Mouse (Mus musculus): ENCODE measurements around the gene Mylk3. TPM values are rescaled to one million over a fixed set of nuclear protein-coding genes. Genes with fewer than 3 reads are reported as not detected.
A peak's percentile ranks its signal among the peaks of the same experiment; 100 is the strongest.

Mylk3 gene
- 4.2 TPM in 1 of 2 replicates, not detected in the other for polyA plus RNA-seq (2012; ENCODE audit: insufficient read depth, low replicate concordance)

DNA sequence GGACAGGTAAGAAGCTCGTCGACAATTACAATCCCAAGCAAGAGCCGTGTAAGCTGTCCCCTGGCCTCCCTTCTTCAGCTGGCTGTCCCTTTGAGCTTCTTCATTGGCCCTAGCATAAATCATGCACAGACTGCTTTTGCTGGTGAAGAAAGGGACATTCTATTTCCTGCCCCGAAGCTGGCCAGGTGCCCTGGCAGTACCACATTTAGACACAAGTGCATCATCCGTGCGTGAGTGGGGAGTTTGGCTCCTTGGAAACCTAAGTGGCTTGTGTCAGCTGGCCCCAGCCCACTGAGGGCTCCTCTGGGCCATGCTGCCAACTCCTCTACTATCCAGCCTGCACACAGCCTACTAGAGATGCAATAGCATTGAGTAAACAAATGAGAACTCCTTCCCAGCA is at the start of gene Mylk3:
Gene Mylk3 (minus strand): TSS at position 141 of the 400 bp plus-strand sequence.
- H3K4me3 ChIP-seq (replicated peaks): no peak within 1 kb of the TSS
- H3K27me3 ChIP-seq (replicated peaks): no peaks in the 10 kb centered on the region
- no peak for TF ChIP-seq FLI1 (IDR thresholded peaks at IDR 0.05; ENCODE audit: low read length)
- no peak for TF ChIP-seq GATA1 (IDR thresholded peaks at IDR 0.05; ENCODE audit: borderline replicate concordance, low read length)
- H3K9me3 ChIP-seq: no peaks in the 10 kb centered on the region
- peaks cover 5% of the 10 kb centered on the region for H3K36me3 ChIP-seq (replicated peaks; ENCODE audit: low read length)
- H3K4me1 ChIP-seq: peaks cover 29% of the 10 kb centered on the region

DNA sequence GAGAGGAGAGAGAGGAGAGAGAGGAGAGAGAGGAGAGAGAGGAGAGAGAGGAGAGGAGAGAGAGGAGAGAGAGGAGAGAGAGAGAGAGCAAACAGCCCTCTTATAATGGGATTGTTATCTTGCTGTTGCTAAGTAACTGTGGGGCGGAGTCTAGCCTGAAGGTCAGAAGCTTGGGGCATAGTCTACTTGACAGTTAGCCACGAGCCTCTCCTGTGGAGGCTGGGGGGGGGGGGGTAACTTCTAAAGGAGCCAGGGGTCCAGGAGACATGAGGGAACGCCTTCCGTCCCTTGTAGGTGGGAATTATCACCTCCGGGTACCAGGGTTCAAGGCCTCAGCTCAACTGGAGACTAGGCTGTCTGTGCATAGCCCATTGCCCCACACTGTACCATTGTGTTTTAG is 49.6 kb upstream of the Mylk3 start:
- peaks cover 8% of the 10 kb centered on the region; the same call in 1 of the 2 replicates for H3K9me3 ChIP-seq
- H3K27me3 ChIP-seq (replicated peaks): no peaks in the 10 kb centered on the region
- H3K4me1 ChIP-seq: peaks cover 24% of the 10 kb centered on the region
- no peak for TF ChIP-seq FLI1 (IDR thresholded peaks at IDR 0.05; ENCODE audit: low read length)
- TF ChIP-seq GATA1 (IDR thresholded peaks at IDR 0.05; ENCODE audit: borderline replicate concordance, low read length): no peak
- H3K36me3 ChIP-seq (replicated peaks; ENCODE audit: low read length): no peaks in the 10 kb centered on the region
- H3K4me3 ChIP-seq (replicated peaks): no peak overlapping the region

DNA sequence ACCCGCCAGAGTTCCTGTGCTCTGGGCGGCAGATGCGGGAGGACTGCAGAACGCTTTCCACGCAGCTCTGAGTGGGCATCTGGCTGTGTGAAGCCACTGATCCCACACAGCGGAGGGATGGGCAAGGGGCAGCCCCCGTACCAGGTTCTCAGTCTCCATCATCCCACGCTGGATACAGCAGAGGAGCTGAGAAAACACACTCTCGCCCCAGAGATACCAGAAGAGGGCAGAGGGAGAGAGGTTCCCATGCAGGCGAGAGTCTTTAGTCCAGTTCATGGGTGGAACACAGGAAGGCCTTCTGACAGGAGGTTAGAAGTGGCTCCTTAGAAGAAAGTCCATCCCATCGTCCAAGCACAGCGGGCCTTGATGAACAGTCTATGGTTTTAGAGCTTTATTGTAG is 48.7 kb upstream of the Mylk3 start:
- Histone ChIP-seq H3K36me3 (replicated peaks; ENCODE audit: low read length) (no peaks in the 10 kb centered on the region), H3K27me3 (replicated peaks) (no peaks in the 10 kb centered on the region), H3K4me1 (peaks cover 28% of the 10 kb centered on the region), H3K9me3 (peaks cover 3% of the 10 kb centered on the region; the same call in 1 of the 2 replicates), H3K4me3 (replicated peaks) (no peak overlapping the region)
- TF ChIP-seq GATA1 (IDR thresholded peaks at IDR 0.05; ENCODE audit: borderline replicate concordance, low read length): no peak
- TF ChIP-seq FLI1 (IDR thresholded peaks at IDR 0.05; ENCODE audit: low read length): no peak

DNA sequence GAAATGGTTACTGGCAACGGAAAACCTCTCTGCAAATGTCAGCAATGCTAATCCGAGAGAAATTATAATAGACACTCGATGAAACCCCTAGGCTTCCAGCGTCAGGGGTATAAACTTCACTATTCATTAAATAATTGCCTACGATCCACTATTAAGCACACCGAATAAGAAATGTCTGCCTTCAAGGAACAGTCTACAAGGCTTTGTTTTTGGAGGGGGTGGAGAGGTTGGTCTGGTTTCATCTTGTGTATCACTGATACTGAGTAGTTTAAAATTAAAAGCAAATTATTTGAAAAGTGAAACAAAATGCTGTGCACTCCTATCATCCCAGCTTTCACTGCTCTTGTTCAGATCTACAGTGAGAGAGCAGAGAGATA is 46.9 kb upstream of the Mylk3 start:
- peak overlapping the region; percentile 96 for H3K4me3 ChIP-seq (replicated peaks)
- TF ChIP-seq GATA1 (IDR thresholded peaks at IDR 0.05; ENCODE audit: borderline replicate concordance, low read length): no peak
- no peak for TF ChIP-seq FLI1 (IDR thresholded peaks at IDR 0.05; ENCODE audit: low read length)
- peaks cover 38% of the 10 kb centered on the region for H3K4me1 ChIP-seq
- H3K27me3 ChIP-seq (replicated peaks): no peaks in the 10 kb centered on the region
- H3K9me3 ChIP-seq: peaks cover 3% of the 10 kb centered on the region; the same call in 1 of the 2 replicates
- no peaks in the 10 kb centered on the region for H3K36me3 ChIP-seq (replicated peaks; ENCODE audit: low read length)

DNA sequence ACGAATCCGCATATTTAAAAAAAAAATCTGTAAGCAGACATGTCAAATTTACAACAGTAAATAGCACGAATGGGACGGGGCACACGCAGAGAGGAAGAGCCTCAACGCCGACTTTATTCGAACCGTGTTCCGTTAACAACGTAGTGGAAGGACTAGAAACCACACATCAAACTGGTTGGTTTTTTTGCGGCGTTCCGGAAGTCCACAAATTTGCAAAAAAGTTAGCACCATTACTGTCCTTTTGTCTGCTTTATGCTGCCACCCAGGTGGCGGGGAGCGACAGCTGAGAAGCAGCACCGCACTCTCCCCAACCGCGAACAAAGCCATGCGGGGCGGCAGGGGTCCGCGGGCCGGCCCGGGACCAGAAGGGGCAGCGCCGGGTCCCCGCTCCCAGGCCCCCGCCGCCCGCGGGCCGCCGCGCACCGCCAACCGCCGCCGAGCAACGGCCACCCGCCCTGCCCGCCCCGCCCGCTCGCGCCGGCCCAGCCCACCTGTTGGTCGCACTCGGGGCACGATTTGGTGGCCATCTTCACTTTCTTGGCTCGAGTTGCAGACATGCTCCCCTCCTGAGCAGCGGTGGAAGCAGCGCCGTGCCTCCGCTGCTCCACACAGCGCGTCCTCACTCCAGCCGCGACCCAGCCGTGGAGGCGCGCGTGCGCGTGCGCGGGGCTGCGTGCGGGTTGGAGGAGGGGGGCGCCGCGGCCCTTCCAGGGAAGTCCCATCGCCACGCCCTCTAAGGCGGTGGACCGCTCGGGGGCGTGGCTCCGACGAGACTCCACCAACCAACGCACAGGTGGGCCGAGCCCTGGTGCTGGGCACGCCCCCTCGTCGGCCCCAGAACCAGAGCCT is 46.2 kb upstream of the Mylk3 start, which contains the start of gene 4921524J17Rik:
Gene 4921524J17Rik (minus strand): TSS at position 666 of the 849 bp plus-strand sequence.
- Histone ChIP-seq H3K9me3 (peaks cover 3% of the 10 kb centered on the region; the same call in 1 of the 2 replicates), H3K4me1 (peaks cover 44% of the 10 kb centered on the region), H3K4me3 (replicated peaks) (peak within 1 kb of the TSS; percentile 96), H3K36me3 (replicated peaks; ENCODE audit: low read length) (no peaks in the 10 kb centered on the region), H3K27me3 (replicated peaks) (no peaks in the 10 kb centered on the region)
- no peak for TF ChIP-seq FLI1 (IDR thresholded peaks at IDR 0.05; ENCODE audit: low read length)
- no peak for TF ChIP-seq GATA1 (IDR thresholded peaks at IDR 0.05; ENCODE audit: borderline replicate concordance, low read length)

DNA sequence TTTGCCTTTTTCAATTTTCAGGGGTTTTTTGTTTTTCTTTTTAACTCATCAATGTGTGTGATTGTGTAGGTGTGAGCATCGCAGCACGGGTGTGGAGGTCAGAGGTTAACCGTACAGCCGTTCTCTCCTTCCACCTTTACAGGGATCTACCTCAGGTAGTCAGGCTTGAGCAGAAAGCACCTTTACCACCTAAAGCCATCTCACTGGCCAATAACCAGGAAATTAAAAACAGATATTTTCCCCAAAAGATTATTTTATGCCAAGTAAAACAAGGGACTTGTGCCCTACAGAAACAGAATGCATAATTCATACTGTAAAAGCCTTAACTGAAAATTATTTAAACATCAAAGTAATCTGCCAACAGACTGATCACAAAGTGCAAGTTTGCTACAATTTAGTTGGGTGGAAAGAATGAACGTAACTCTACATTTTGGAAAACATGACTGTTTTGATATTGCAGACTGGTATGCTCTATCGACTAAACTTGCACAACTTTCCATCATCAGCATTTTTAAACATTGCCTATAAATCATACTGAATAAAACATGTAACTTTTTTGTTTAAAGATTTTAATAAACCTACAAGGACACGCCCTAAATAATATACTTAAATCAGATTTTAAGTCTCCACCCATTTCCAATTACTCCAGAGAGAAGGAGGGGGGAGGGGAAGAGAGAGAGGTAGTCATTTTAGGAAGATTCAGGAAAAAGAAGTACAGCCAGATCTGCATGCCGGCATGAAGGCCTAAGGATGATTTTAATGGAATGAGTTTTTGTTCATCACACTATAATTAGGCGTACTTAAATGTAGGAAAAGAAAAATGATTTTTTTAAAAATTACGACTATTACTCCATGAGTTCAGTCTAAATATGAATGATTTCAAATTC is 45.4 kb upstream of the Mylk3 start:
- Histone ChIP-seq H3K4me3 (replicated peaks) (peak overlapping the region; percentile 96), H3K4me1 (peaks cover 49% of the 10 kb centered on the region), H3K36me3 (replicated peaks; ENCODE audit: low read length) (peaks cover 5% of the 10 kb centered on the region), H3K9me3 (no peaks in the 10 kb centered on the region), H3K27me3 (replicated peaks) (no peaks in the 10 kb centered on the region)
- TF ChIP-seq GATA1 (IDR thresholded peaks at IDR 0.05; ENCODE audit: borderline replicate concordance, low read length): no peak
- no peak for TF ChIP-seq FLI1 (IDR thresholded peaks at IDR 0.05; ENCODE audit: low read length)

DNA sequence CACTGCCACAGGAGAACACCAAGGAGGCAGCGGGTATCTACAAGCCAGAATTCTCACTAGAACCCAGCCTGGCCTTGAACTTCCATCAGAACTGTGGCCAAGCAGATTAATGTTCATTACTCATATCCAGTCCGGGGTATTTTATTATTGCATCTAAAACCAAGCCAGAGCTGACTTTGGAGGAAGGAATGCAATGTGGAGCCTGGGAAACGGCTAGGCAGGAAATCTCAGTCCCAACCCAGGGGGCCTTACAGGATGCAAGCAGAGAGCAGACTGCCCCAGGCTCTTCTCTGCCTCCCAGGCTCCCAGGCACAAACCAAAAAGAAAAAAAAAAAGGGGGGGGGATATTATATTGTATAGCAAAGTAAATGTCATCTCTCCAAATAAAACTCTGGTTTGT is 44.7 kb upstream of the Mylk3 start:
- H3K27me3 ChIP-seq (replicated peaks): no peaks in the 10 kb centered on the region
- TF ChIP-seq FLI1 (IDR thresholded peaks at IDR 0.05; ENCODE audit: low read length) (no peak), GATA1 (IDR thresholded peaks at IDR 0.05; ENCODE audit: borderline replicate concordance, low read length) (no peak)
- H3K9me3 ChIP-seq: no peaks in the 10 kb centered on the region
- H3K36me3 ChIP-seq (replicated peaks; ENCODE audit: low read length): peaks cover 9% of the 10 kb centered on the region
- peaks cover 55% of the 10 kb centered on the region for H3K4me1 ChIP-seq
- H3K4me3 ChIP-seq (replicated peaks): peak overlapping the region; percentile 19

DNA sequence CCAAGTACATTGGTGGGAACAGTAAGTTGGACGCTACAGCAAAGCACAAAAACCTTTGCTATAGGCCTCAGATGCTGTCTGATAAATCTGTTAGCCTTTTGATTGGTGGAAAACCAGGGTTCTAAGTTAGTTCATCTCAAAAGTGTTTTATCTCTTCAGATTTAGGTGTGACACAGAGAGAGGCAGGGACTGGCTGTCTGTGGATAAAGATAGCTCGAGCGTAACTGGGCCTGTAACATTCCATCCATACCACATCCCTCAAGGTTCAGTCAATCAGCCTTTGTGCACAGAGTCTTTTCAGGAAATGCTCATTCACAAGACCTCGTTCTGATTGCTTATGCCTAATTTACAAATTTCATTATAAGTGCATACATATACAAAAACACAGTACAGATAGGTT is 43.1 kb upstream of the Mylk3 start:
- peaks cover 18% of the 10 kb centered on the region for H3K36me3 ChIP-seq (replicated peaks; ENCODE audit: low read length)
- TF ChIP-seq GATA1 (IDR thresholded peaks at IDR 0.05; ENCODE audit: borderline replicate concordance, low read length) (no peak), FLI1 (IDR thresholded peaks at IDR 0.05; ENCODE audit: low read length) (no peak)
- peaks cover 62% of the 10 kb centered on the region for H3K4me1 ChIP-seq

DNA sequence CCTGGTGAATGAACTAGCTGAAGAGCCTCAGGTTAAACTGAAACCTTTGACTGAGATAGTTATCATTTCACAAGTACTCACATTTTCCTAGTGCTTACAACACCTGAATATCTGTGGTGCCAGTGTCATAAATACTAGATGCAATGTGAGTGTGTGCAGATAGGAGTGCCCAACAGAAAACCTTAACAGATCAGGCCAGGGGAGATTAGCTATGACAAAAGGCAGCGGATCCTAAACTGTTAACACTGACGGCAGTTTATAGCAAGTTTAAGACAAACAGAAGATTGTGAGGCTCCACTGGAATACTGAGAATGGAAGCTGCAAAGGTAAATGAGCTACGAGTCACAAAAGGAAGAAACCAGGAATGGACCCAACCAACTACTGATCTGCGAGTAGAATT is 40.9 kb upstream of the Mylk3 start:
- Histone ChIP-seq H3K4me1 (peaks cover 65% of the 10 kb centered on the region), H3K9me3 (no peaks in the 10 kb centered on the region), H3K4me3 (replicated peaks) (no peak overlapping the region), H3K36me3 (replicated peaks; ENCODE audit: low read length) (peaks cover 24% of the 10 kb centered on the region), H3K27me3 (replicated peaks) (no peaks in the 10 kb centered on the region)
- no peak for TF ChIP-seq GATA1 (IDR thresholded peaks at IDR 0.05; ENCODE audit: borderline replicate concordance, low read length)
- no peak for TF ChIP-seq FLI1 (IDR thresholded peaks at IDR 0.05; ENCODE audit: low read length)

More for the DNA sequence above, 43.1 kb upstream of the Mylk3 start:
- H3K9me3 ChIP-seq: no peaks in the 10 kb centered on the region
- H3K27me3 ChIP-seq (replicated peaks): no peaks in the 10 kb centered on the region
- peak overlapping the region; percentile 42 for H3K4me3 ChIP-seq (replicated peaks)
